Mouse (Mus musculus) urinary bladder, postnatal 10 days (tissue): ENCODE data around the gene Gm12794.
"Not testable (repeated sequence)": the region's sequence is repeated elsewhere in the genome, so short reads cannot be mapped to it uniquely, and the experiment has no call there.

Source experiments
- DNase-seq: peaks from one replicate; pipeline ENCODE4 v3.0.0; 2022; ENCODE audit warnings: low spot score

The Gm12794 gene

GRCm38 (mm10) chr4:101940107-101940506, at the start of gene Gm12794:
Gm12794 (plus strand) TSS chr4:101940407.
- not testable (repeated sequence) for DNase-seq

GRCm38 (mm10) chr4:101893656-101894420, 46.4 kb upstream of the Gm12794 start, which contains the start of gene C130073F10Rik:
C130073F10Rik (minus strand) TSS chr4:101893789.
- no peak for DNase-seq

- DNase-seq, result not testable (repeated sequence)
Measured at GRCm38 (mm10) chr4:101908821-101909220, 31.4 kb upstream of the Gm12794 start, which contains the start of gene Gm12800. Gm12800 (plus strand) TSS chr4:101909121.

- DNase-seq, result not testable (repeated sequence)
Measured at GRCm38 (mm10) chr4:101980949-101981348, 40.7 kb downstream of the Gm12794 start, which contains the start of gene Gm12790. Gm12790 (minus strand) TSS chr4:101981049.

- DNase-seq, result no peak
Measured at GRCm38 (mm10) chr4:101985678-101986077, 45.5 kb downstream of the Gm12794 start.

- not testable (repeated sequence) for DNase-seq
Measured at GRCm38 (mm10) chr4:101986326-101986725, 46.1 kb downstream of the Gm12794 start, which contains the start of gene Gm12789. Gm12789 (plus strand) TSS chr4:101986626.
